Mouse (Mus musculus) ovary, postnatal 10 days (tissue): ENCODE results near the gene Gpatch1.

Source experiments
- DNase-seq: peaks from one replicate; pipeline ENCODE4 v3.0.0; 2022; ENCODE audit warnings: low spot score

The Gpatch1 gene

DNA sequence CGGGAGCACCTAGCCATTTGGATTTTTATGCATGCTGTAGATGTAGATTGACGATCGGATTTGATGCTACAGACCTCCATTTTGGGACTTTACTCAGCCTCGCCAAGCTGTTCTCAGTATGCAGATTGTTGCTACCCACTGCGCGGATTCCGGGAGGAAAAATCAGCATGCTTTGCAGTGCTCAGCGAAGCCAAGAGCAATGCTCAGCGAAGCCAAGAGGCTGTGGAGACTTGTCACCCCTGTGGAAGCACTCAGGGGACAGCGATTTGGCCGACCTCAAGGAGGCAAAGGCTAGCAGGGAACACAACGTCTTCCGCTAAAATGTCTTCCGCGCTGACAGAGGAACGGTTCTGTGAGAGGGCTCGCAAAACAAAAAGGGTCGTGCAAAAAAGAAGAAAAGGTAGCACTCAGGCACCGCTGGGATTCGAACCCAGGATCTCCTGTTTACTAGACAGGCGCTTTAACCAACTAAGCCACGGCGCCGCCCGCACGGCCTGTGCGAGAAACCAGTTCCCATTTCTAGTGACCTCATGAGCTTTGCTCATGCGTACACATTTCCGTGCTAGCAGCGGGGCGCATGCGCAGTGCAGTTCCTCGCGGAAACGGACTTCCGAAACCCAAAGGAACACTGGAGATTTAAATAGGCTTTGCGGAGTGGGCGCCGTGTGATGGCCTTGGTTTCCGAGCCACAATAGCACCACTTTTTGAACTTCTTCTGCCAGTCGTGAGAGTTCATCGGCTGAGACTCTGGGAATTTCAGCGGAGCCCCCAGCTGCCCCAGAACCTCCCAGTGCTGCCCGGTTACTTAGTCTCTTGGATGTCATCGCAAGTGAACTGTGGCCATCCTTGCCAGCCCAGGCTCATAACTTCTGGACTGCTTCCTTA, 83.6 kb downstream of the Gpatch1 start:
- peak; percentile 99 for DNase-seq

DNA sequence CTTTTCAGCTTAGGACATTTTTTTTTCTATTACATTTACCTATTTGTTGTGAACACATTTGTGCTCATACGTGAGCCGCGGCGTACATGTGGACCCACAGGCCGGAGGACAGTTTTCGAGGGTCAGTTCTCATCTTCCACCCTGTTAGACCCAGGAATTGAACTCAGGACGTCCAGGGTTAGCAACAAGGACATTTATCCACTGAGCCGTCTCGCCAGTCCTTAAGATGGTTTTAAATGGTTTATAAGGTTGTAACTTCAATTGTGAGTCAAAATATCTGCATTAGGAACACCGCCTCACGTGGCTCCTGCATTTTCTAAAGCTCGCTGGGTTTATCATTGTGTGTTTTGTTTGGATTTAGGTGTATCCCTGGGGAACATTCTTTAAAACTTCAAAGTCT, 84.4 kb downstream of the Gpatch1 start:
- no peak for DNase-seq

DNA sequence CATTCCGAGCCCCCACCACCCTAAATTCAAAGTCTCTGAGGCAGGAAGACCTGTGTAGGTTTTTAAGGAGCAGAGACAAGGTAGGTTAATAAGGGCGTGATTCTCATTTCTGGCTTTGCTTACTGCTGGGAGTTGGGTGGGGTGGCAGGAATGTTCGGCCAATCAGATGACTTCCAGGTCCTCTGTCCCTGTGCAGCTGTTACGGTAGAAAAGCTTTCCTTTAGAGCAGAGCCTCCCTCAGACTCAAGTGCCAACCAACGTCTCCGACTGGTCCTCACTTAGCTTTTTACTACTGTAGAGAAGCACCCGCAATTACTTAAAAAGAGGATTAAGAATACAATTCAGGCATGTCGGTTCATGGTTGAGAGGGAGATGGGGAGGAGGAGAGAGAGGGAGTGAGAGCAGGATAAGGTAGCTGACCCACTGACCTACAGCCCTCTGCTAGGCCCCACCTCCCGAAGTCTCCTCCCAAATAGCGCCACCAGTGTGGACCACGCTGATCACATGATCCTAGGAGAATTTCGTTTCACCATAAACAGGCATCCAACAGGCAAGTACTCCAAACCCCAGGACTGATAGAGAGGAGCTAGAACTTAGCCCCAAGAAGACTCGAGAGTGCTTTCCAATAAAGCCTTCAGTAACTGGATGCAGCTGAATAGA, 85.3 kb downstream of the Gpatch1 start:
- no peak for DNase-seq

- DNase-seq: no peak
These were observed 87.9 kb downstream of the Gpatch1 start for GRCm38 (mm10) chr7:35230333-35230732.
